Mouse (Mus musculus) layer of hippocampus, postnatal 10 days (tissue): ENCODE measurements around the gene Kdsr. TPM values are rescaled to one million over a fixed set of nuclear protein-coding genes. Genes with fewer than 3 reads are reported as not detected.

Experiments
- DNase-seq, 2 experiments: peaks; one replicate each; pipeline ENCODE4 v3.0.0; 2021; ENCODE audit warnings: low spot score in 2 of 2
- total RNA-seq, 2 experiments: library from RNA; stranded (reverse); gene quantifications; 2 replicates each; pipeline ENCODE4 v1.2.3; 2021

The Kdsr gene
- total RNA-seq, 2 experiments from 2014 or later = 21.8 to 25.5 TPM

GRCm38 (mm10) chr1:106700520-106701114 lies 58.9 kb downstream of the Kdsr start:
- DNase-seq = no peak

- no peak for DNase-seq
These were observed 63.1 kb downstream of the Kdsr start for GRCm38 (mm10) chr1:106696472-106696871.

- DNase-seq = no peak
These were observed 63.9 kb downstream of the Kdsr start for GRCm38 (mm10) chr1:106695649-106696048.

GRCm38 (mm10) chr1:106694316-106694715 lies 65.2 kb downstream of the Kdsr start:
- no peak for DNase-seq

GRCm38 (mm10) chr1:106692599-106692998 lies 66.9 kb downstream of the Kdsr start:
- DNase-seq = no peak

GRCm38 (mm10) chr1:106690887-106691286 lies 68.6 kb downstream of the Kdsr start:
- peak; percentile 57 to 64 for DNase-seq

GRCm38 (mm10) chr1:106688161-106688516 lies 71.4 kb downstream of the Kdsr start:
- DNase-seq = no peak

GRCm38 (mm10) chr1:106687435-106688160 lies 71.9 kb downstream of the Kdsr start:
- DNase-seq = no peak

- no peak for DNase-seq
These were observed 73.8 kb downstream of the Kdsr start for GRCm38 (mm10) chr1:106685702-106686101.

- DNase-seq = no peak
These were observed 75.0 kb downstream of the Kdsr start for GRCm38 (mm10) chr1:106684546-106684945.

- no peak for DNase-seq
These were observed 76.7 kb downstream of the Kdsr start for GRCm38 (mm10) chr1:106682829-106683228.

- DNase-seq = no peak
These were observed 79.6 kb downstream of the Kdsr start for GRCm38 (mm10) chr1:106679800-106680515.

- DNase-seq = no peak
These were observed 81.5 kb downstream of the Kdsr start for GRCm38 (mm10) chr1:106678060-106678478.

Other genes with a start within 250 kb of the Kdsr start
- 10 to 100 TPM; 11.2 to 11.3 TPM for gene Bcl2, start 45.5 kb downstream of the Kdsr start, total RNA-seq
- gene Vps4b, start 37.0 kb upstream of the Kdsr start, total RNA-seq = 10 to 100 TPM; 48.0 to 54.3 TPM
- gene Serpinb5, start 101.4 kb upstream of the Kdsr start, total RNA-seq = not detected
- not detected for gene Serpinb12, start 174.7 kb upstream of the Kdsr start, total RNA-seq
- gene Serpinb13, start 221.3 kb upstream of the Kdsr start, total RNA-seq = not detected